Mouse (Mus musculus) layer of hippocampus, adult 6 months (tissue): ENCODE results near the gene Lrrc55. TPM values are rescaled to one million over a fixed set of nuclear protein-coding genes. Genes with fewer than 3 reads are reported as not detected.

Experiments used
- long read RNA-seq, 2 experiments: library from polyadenylated mRNA; unstranded; transcript quantifications; one replicate each; pipeline ENCODE4 v2.0.0; 2019 to 2020
- polyA plus RNA-seq: library from polyadenylated mRNA; unstranded; fragments of <200 nt; fragmentation: Nextera tagmentation; gene quantifications from 2 replicates; pipeline ENCODE4 v1.2.3, GENCODE M21; 2021

The Lrrc55 gene
- 3.9 and 4.0 TPM in 2 replicates for polyA plus RNA-seq
- long read RNA-seq, experiment 1, partial matches to known transcripts = 0 of 9 reads
- long read RNA-seq, experiment 1, other reads (novel, unspliced or antisense) = 9 of 9 reads
- long read RNA-seq, experiment 2, partial matches to known transcripts = 0 of 17 reads
- long read RNA-seq, experiment 2, other reads (novel, unspliced or antisense) = 16 of 17 reads

DNA sequence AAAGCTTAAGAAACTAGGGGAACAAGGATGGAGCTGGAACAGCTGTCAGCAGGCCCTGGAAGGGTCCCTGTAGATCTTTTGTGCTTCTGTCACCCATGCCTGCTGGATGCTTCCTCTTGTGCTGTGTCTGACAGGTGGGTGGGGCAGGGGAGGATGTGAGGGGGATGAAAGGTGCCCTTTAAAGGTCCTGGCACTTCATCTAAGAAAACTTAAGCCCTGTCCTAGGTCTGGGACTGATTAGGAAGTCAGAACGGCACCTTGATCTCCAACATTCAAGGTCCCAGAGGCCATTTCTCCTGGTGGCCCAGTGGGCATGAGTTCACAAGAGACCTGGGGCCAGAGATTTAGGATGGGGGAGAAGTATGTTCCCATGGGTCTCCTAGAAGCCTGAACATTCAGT lies at the start of gene Lrrc55:
Lrrc55 (minus strand) TSS at position 297 of the 400 bp plus-strand sequence.

DNA sequence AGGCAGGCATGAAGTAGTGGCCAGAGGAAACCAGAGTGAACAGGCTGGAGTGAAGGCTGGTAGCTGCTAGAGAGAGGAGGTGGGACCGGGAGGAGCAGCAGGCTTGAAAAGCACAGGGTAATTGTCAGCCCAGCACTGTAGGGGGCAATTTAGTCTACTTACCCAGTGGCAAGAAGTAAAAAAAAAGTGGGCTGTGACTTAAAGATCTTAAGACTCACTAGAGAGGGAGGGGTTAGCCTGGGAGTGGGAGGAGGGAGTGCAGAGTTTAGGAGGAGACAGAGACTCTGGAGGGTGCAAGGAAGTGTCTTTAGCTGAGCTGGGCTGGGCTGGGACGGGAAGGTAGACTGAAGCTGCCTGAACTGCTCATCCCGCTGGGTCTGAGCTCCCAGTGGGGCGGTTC lies 60.9 kb downstream of the Lrrc55 start, which contains the start of gene Aplnr:
Aplnr (plus strand) TSS at position 137 of the 400 bp plus-strand sequence.

Other genes starting within 250 kb of the Lrrc55 start
- gene Prg2, start 216.7 kb downstream of the Lrrc55 start, polyA plus RNA-seq = not detected in 2 replicates
- not detected in 2 replicates for gene Prg3, start 209.0 kb downstream of the Lrrc55 start, polyA plus RNA-seq
- gene Ssrp1, start 160.0 kb downstream of the Lrrc55 start, polyA plus RNA-seq = 32.3 and 33.8 TPM in 2 replicates
- 0.38 and 0.70 TPM in 2 replicates for gene P2rx3, start 159.7 kb downstream of the Lrrc55 start, polyA plus RNA-seq
- gene Tnks1bp1, start 149.2 kb downstream of the Lrrc55 start, polyA plus RNA-seq = 9.8 and 13.6 TPM in 2 replicates
- 0.08 TPM in 2 replicates for gene Aplnr, start 61.0 kb downstream of the Lrrc55 start, polyA plus RNA-seq
- not detected in 2 replicates for gene Olfr987, start 142.1 kb upstream of the Lrrc55 start, polyA plus RNA-seq
- gene Olfr988, start 166.0 kb upstream of the Lrrc55 start, polyA plus RNA-seq = not detected in 2 replicates
- not detected in 2 replicates for gene Olfr992, start 212.3 kb upstream of the Lrrc55 start, polyA plus RNA-seq
- not detected in 2 replicates for gene Olfr993, start 217.7 kb upstream of the Lrrc55 start, polyA plus RNA-seq
- not detected in 2 replicates for gene Olfr994, start 239.3 kb upstream of the Lrrc55 start, polyA plus RNA-seq
- gene Olfr995, start 246.4 kb upstream of the Lrrc55 start, polyA plus RNA-seq = not detected in 2 replicates